Mouse (Mus musculus): ENCODE measurements around the gene Lpar3. TPM values are rescaled to one million over a fixed set of nuclear protein-coding genes. Genes with fewer than 3 reads are reported as not detected.

The Lpar3 gene
- 1.4 and 2.4 TPM in 2 replicates for polyA plus RNA-seq (2014; fragmentation: Nextera tagmentation; extraction: Ambion mirVana)

GRCm38 (mm10) chr3:146220776-146221486 lies at the start of gene Lpar3:
Gene Lpar3, plus strand, starts transcription at chr3:146220963.
- DNase-seq (ENCODE audit: low spot score) = peak; percentile 80
- H3K4me2 ChIP-seq (ENCODE audit: low read depth) = peak within 1 kb of the TSS; percentile 83
- H3K9me3 ChIP-seq (ENCODE audit: control insufficient read depth, low read length) = no peaks in the 10 kb centered on the region
- no peaks in the 10 kb centered on the region for H3K4me1 ChIP-seq (ENCODE audit: control insufficient read depth, insufficient read depth, low read length)
- no peak within 1 kb of the TSS for H3K27ac ChIP-seq (ENCODE audit: low read depth, low read length)
- ATAC-seq (ENCODE audit: insufficient read depth, low FRiP score, low TSS enrichment) = peak; percentile 95
- H3K4me3 ChIP-seq (ENCODE audit: low read depth, low read length) = peak within 1 kb of the TSS; percentile 46
- H3K27me3 ChIP-seq (ENCODE audit: control insufficient read depth, insufficient read depth, low read length) = peaks cover 19% of the 10 kb centered on the region
- H3K36me3 ChIP-seq (ENCODE audit: control insufficient read depth, insufficient read depth, low read length) = no peaks in the 10 kb centered on the region
- under 1% methylated on average over 73 of the region's 73 CpGs for WGBS
- H3K9ac ChIP-seq (ENCODE audit: low read length) = peak within 1 kb of the TSS; percentile 59

GRCm38 (mm10) chr3:146173030-146173429 lies 47.7 kb upstream of the Lpar3 start:
- no peaks in the 10 kb centered on the region for H3K4me1 ChIP-seq (ENCODE audit: control insufficient read depth, insufficient read depth, low read length)
- ATAC-seq (ENCODE audit: insufficient read depth, low FRiP score, low TSS enrichment) = no peak
- H3K27me3 ChIP-seq (ENCODE audit: control insufficient read depth, insufficient read depth, low read length) = no peaks in the 10 kb centered on the region
- no peak overlapping the region for H3K27ac ChIP-seq (ENCODE audit: low read depth, low read length)
- no peak for DNase-seq (ENCODE audit: low spot score)
- H3K4me3 ChIP-seq (ENCODE audit: low read depth, low read length) = no peak overlapping the region
- H3K36me3 ChIP-seq (ENCODE audit: control insufficient read depth, insufficient read depth, low read length) = no peaks in the 10 kb centered on the region
- no peaks in the 10 kb centered on the region for H3K9me3 ChIP-seq (ENCODE audit: control insufficient read depth, low read length)
- WGBS = 78% methylated on average over 5 of the region's 5 CpGs
- H3K9ac ChIP-seq (ENCODE audit: low read length) = no peak overlapping the region
- no peak overlapping the region for H3K4me2 ChIP-seq (ENCODE audit: low read depth)

- no peak overlapping the region for H3K4me2 ChIP-seq (ENCODE audit: low read depth)
- DNase-seq (ENCODE audit: low spot score) (no peak), ATAC-seq (ENCODE audit: insufficient read depth, low FRiP score, low TSS enrichment) (no peak)
- 89% methylated on average over 9 of the region's 9 CpGs for WGBS
- no peaks in the 10 kb centered on the region for H3K36me3 ChIP-seq (ENCODE audit: control insufficient read depth, insufficient read depth, low read length)
- no peak overlapping the region for H3K27ac ChIP-seq (ENCODE audit: low read depth, low read length)
- H3K9ac ChIP-seq (ENCODE audit: low read length) = no peak overlapping the region
- H3K27me3 ChIP-seq (ENCODE audit: control insufficient read depth, insufficient read depth, low read length) = no peaks in the 10 kb centered on the region
- no peak overlapping the region for H3K4me3 ChIP-seq (ENCODE audit: low read depth, low read length)
- H3K4me1 ChIP-seq (ENCODE audit: control insufficient read depth, insufficient read depth, low read length) = no peaks in the 10 kb centered on the region
- H3K9me3 ChIP-seq (ENCODE audit: control insufficient read depth, low read length) = no peaks in the 10 kb centered on the region
These were observed 46.5 kb upstream of the Lpar3 start for GRCm38 (mm10) chr3:146174215-146174614.

- no peak overlapping the region for H3K27ac ChIP-seq (ENCODE audit: low read depth, low read length)
- no peak overlapping the region for H3K4me3 ChIP-seq (ENCODE audit: low read depth, low read length)
- no peak for DNase-seq (ENCODE audit: low spot score)
- no peaks in the 10 kb centered on the region for H3K36me3 ChIP-seq (ENCODE audit: control insufficient read depth, insufficient read depth, low read length)
- H3K4me2 ChIP-seq (ENCODE audit: low read depth) = no peak overlapping the region
- H3K9me3 ChIP-seq (ENCODE audit: control insufficient read depth, low read length) = no peaks in the 10 kb centered on the region
- H3K9ac ChIP-seq (ENCODE audit: low read length) = no peak overlapping the region
- no peaks in the 10 kb centered on the region for H3K4me1 ChIP-seq (ENCODE audit: control insufficient read depth, insufficient read depth, low read length)
- ATAC-seq (ENCODE audit: insufficient read depth, low FRiP score, low TSS enrichment) = peak; percentile 13; the same call in 1 of the 2 replicates
- no peaks in the 10 kb centered on the region for H3K27me3 ChIP-seq (ENCODE audit: control insufficient read depth, insufficient read depth, low read length)
- 82% methylated on average over 7 of the region's 7 CpGs for WGBS
These were observed 43.5 kb upstream of the Lpar3 start for GRCm38 (mm10) chr3:146177295-146177694.

- DNase-seq (ENCODE audit: low spot score) = peak; percentile 88
- Histone ChIP-seq H3K27me3 (ENCODE audit: control insufficient read depth, insufficient read depth, low read length) (no peaks in the 10 kb centered on the region), H3K36me3 (ENCODE audit: control insufficient read depth, insufficient read depth, low read length) (no peaks in the 10 kb centered on the region), H3K9ac (ENCODE audit: low read length) (no peak overlapping the region), H3K4me2 (ENCODE audit: low read depth) (peak overlapping the region; percentile 38), H3K27ac (ENCODE audit: low read depth, low read length) (no peak overlapping the region), H3K4me1 (ENCODE audit: control insufficient read depth, insufficient read depth, low read length) (no peaks in the 10 kb centered on the region), H3K4me3 (ENCODE audit: low read depth, low read length) (peak overlapping the region; percentile 12; the same call in 1 of the 2 replicates), H3K9me3 (ENCODE audit: control insufficient read depth, low read length) (no peaks in the 10 kb centered on the region)
- WGBS = 6% methylated on average over 16 of the region's 16 CpGs
- ATAC-seq (ENCODE audit: insufficient read depth, low FRiP score, low TSS enrichment) = peak; percentile 79
These were observed 42.8 kb upstream of the Lpar3 start for GRCm38 (mm10) chr3:146177748-146178582.

GRCm38 (mm10) chr3:146180341-146180740 lies 40.4 kb upstream of the Lpar3 start:
- no peak for DNase-seq (ENCODE audit: low spot score)
- ATAC-seq (ENCODE audit: insufficient read depth, low FRiP score, low TSS enrichment) = no peak

GRCm38 (mm10) chr3:146180986-146181385 lies 39.8 kb upstream of the Lpar3 start:
- no peak overlapping the region for H3K9ac ChIP-seq (ENCODE audit: low read length)
- no peak overlapping the region for H3K27ac ChIP-seq (ENCODE audit: low read depth, low read length)
- ATAC-seq (ENCODE audit: insufficient read depth, low FRiP score, low TSS enrichment) (no peak), DNase-seq (ENCODE audit: low spot score) (peak; percentile 68)
- WGBS = 33% methylated on average over 3 of the region's 3 CpGs
- no peaks in the 10 kb centered on the region for H3K27me3 ChIP-seq (ENCODE audit: control insufficient read depth, insufficient read depth, low read length)
- no peaks in the 10 kb centered on the region for H3K4me1 ChIP-seq (ENCODE audit: control insufficient read depth, insufficient read depth, low read length)
- no peaks in the 10 kb centered on the region for H3K9me3 ChIP-seq (ENCODE audit: control insufficient read depth, low read length)
- no peaks in the 10 kb centered on the region for H3K36me3 ChIP-seq (ENCODE audit: control insufficient read depth, insufficient read depth, low read length)
- no peak overlapping the region for H3K4me3 ChIP-seq (ENCODE audit: low read depth, low read length)
- H3K4me2 ChIP-seq (ENCODE audit: low read depth) = no peak overlapping the region

More at GRCm38 (mm10) chr3:146180341-146180740, 40.4 kb upstream of the Lpar3 start:
- Histone ChIP-seq H3K27me3 (ENCODE audit: control insufficient read depth, insufficient read depth, low read length) (no peaks in the 10 kb centered on the region), H3K4me2 (ENCODE audit: low read depth) (no peak overlapping the region), H3K27ac (ENCODE audit: low read depth, low read length) (no peak overlapping the region), H3K4me3 (ENCODE audit: low read depth, low read length) (no peak overlapping the region), H3K4me1 (ENCODE audit: control insufficient read depth, insufficient read depth, low read length) (no peaks in the 10 kb centered on the region), H3K9me3 (ENCODE audit: control insufficient read depth, low read length) (no peaks in the 10 kb centered on the region), H3K36me3 (ENCODE audit: control insufficient read depth, insufficient read depth, low read length) (no peaks in the 10 kb centered on the region), H3K9ac (ENCODE audit: low read length) (no peak overlapping the region)
- 39% methylated on average over 2 of the region's 2 CpGs for WGBS

GRCm38 (mm10) chr3:146184992-146185657 lies 35.6 kb upstream of the Lpar3 start:
- WGBS = 23% methylated on average over 13 of the region's 13 CpGs
- H3K4me3 ChIP-seq (ENCODE audit: low read depth, low read length) = no peak overlapping the region
- ATAC-seq (ENCODE audit: insufficient read depth, low FRiP score, low TSS enrichment) (peak; percentile 86; the same call in 1 of the 2 replicates), DNase-seq (ENCODE audit: low spot score) (peak; percentile 75)
- no peaks in the 10 kb centered on the region for H3K36me3 ChIP-seq (ENCODE audit: control insufficient read depth, insufficient read depth, low read length)
- no peak overlapping the region for H3K27ac ChIP-seq (ENCODE audit: low read depth, low read length)
- no peak overlapping the region for H3K4me2 ChIP-seq (ENCODE audit: low read depth)
- no peak overlapping the region for H3K9ac ChIP-seq (ENCODE audit: low read length)
- H3K9me3 ChIP-seq (ENCODE audit: control insufficient read depth, low read length) = no peaks in the 10 kb centered on the region
- H3K27me3 ChIP-seq (ENCODE audit: control insufficient read depth, insufficient read depth, low read length) = 0 out of 2 replicates have a peak, but pooled peaks cover 2% of the 10 kb centered on the region
- no peaks in the 10 kb centered on the region for H3K4me1 ChIP-seq (ENCODE audit: control insufficient read depth, insufficient read depth, low read length)
